Mouse (Mus musculus) forebrain, embryonic 14.5 days (tissue): ENCODE data around the gene Col1a1. TPM values are rescaled to one million over a fixed set of nuclear protein-coding genes. Genes with fewer than 3 reads are reported as not detected.
A peak's percentile ranks its signal among the peaks of the same experiment; 100 is the strongest.

Experiments used
- ATAC-seq: fragments of 200-750 bp; cut with Nextera tagmentation; 2 replicates; pipeline ENCODE4 v1.8.0; 2017; ENCODE audit warnings: mild to moderate bottlenecking, moderate library complexity
- DNase-seq: peaks from one replicate; pipeline ENCODE4 v3.0.0-alpha.2; 2015; ENCODE audit warnings: low spot score
- H3K27ac ChIP-seq: fragments of 300-500 bp; sonication (generic); 2 replicates; pipeline ENCODE4 v1.5.1; 2014; ENCODE audit warnings: low read depth, mild to moderate bottlenecking, control low read depth, low read length, moderate library complexity
- H3K27me3 ChIP-seq: fragments of 300-500 bp; sonication (generic); replicated peaks from 2 replicates; pipeline ENCODE4 v1.6.1; 2014; ENCODE audit warnings: low read length, control low read depth, mixed read lengths; ENCODE audit not compliant: control insufficient read depth, insufficient read depth
- H3K36me3 ChIP-seq: fragments of 300-500 bp; sonication (generic); 2 replicates; pipeline ENCODE4 v1.6.1; 2014; ENCODE audit warnings: low read length, control low read depth; ENCODE audit not compliant: control insufficient read depth, insufficient read depth
- H3K4me1 ChIP-seq: fragments of 300-500 bp; sonication (generic); 2 replicates; pipeline ENCODE4 v1.6.1; 2014; ENCODE audit warnings: antibody characterized with exemption, low read length, control low read depth; ENCODE audit not compliant: control insufficient read depth, insufficient read depth
- H3K4me2 ChIP-seq: fragments of 300-500 bp; sonication (generic); 2 replicates; pipeline ENCODE4 v1.6.1; 2014; ENCODE audit warnings: mild to moderate bottlenecking, control low read depth, low read length
- H3K4me3 ChIP-seq: fragments of 300-500 bp; sonication (generic); 2 replicates; pipeline ENCODE4 v1.5.1; 2014; ENCODE audit warnings: low read depth, low read length, control low read depth
- H3K9ac ChIP-seq: fragments of 300-500 bp; sonication (generic); 2 replicates; pipeline ENCODE4 v1.6.1; 2014; ENCODE audit warnings: mild to moderate bottlenecking, low read length, control low read depth, moderate library complexity
- H3K9me3 ChIP-seq: fragments of 300-500 bp; sonication (generic); replicated peaks from 2 replicates; pipeline ENCODE4 v1.6.1; 2016; ENCODE audit warnings: low read length, control low read depth, mixed read lengths; ENCODE audit not compliant: control insufficient read depth
- WGBS: fragments of 180-500 bp; shearing (Covaris S2); extraction: QIAGEN DNeasy Blood & Tissue Kit; methylation state at CpG from one replicate; pipeline ENCODE4 v1.1.7; 2014; 5-methylcytosine and 5-hydroxymethylcytosine counted together
- polyA plus RNA-seq: library from polyadenylated mRNA; unstranded; fragments of >200 nt; fragmentation: Nextera tagmentation; extraction: Ambion mirVana; gene quantifications from 2 replicates; pipeline ENCODE4 v1.2.1, GENCODE M21; 2014

Gene Col1a1
- polyA plus RNA-seq, 1 experiment from 2014 or later, result 20.6 TPM

- Histone ChIP-seq H3K27ac (no peak overlapping the region), H3K4me3 (no peak overlapping the region), H3K27me3 (peaks cover 19% of the 10 kb centered on the region), H3K36me3 (no peaks in the 10 kb centered on the region), H3K4me2 (no peak overlapping the region), H3K9me3 (no peaks in the 10 kb centered on the region), H3K9ac (no peak overlapping the region), H3K4me1 (peaks cover 7% of the 10 kb centered on the region)
- ATAC-seq, result no peak
- no peak for DNase-seq
- 67% methylated on average over 4 of the region's 4 CpGs for WGBS
These were observed 5.9 kb upstream of the Col1a1 start for GRCm38 (mm10) chr11:94930151-94930550.

- no peak for DNase-seq
- H3K4me3 ChIP-seq, result no peak overlapping the region
- H3K27ac ChIP-seq, result no peak overlapping the region
- no peak for ATAC-seq
- H3K4me1 ChIP-seq, result peaks cover 12% of the 10 kb centered on the region
- H3K36me3 ChIP-seq, result no peaks in the 10 kb centered on the region
- no peaks in the 10 kb centered on the region for H3K9me3 ChIP-seq
- H3K9ac ChIP-seq, result no peak overlapping the region
- H3K27me3 ChIP-seq, result peaks cover 42% of the 10 kb centered on the region
- no peak overlapping the region for H3K4me2 ChIP-seq
- WGBS, result 16% methylated on average over 8 of the region's 8 CpGs
These were observed 2.4 kb upstream of the Col1a1 start for GRCm38 (mm10) chr11:94933584-94933983.

GRCm38 (mm10) chr11:94934526-94934925, 1.5 kb upstream of the Col1a1 start:
- peaks cover 8% of the 10 kb centered on the region for H3K4me1 ChIP-seq
- H3K9ac ChIP-seq, result no peak overlapping the region
- no peak overlapping the region for H3K4me2 ChIP-seq
- 33% methylated on average over 11 of the region's 11 CpGs for WGBS
- peaks cover 49% of the 10 kb centered on the region for H3K27me3 ChIP-seq
- H3K27ac ChIP-seq, result no peak overlapping the region
- DNase-seq (no peak), ATAC-seq (no peak)
- no peaks in the 10 kb centered on the region for H3K9me3 ChIP-seq
- no peak overlapping the region for H3K4me3 ChIP-seq
- no peaks in the 10 kb centered on the region for H3K36me3 ChIP-seq

GRCm38 (mm10) chr11:94936851-94937295, 849 bp downstream of the Col1a1 start:
- H3K9ac ChIP-seq, result no peak overlapping the region

GRCm38 (mm10) chr11:94937335-94937781, 1.3 kb downstream of the Col1a1 start:
- H3K9ac ChIP-seq, result peak overlapping the region; percentile 41
- no peak overlapping the region for H3K27ac ChIP-seq
- no peak for DNase-seq
- WGBS, result 1% methylated on average over 18 of the region's 18 CpGs
- peak overlapping the region; percentile 23 for H3K4me3 ChIP-seq
- H3K4me1 ChIP-seq, result peaks cover 8% of the 10 kb centered on the region
- no peaks in the 10 kb centered on the region for H3K36me3 ChIP-seq
- peak overlapping the region; percentile 51 for H3K4me2 ChIP-seq
- ATAC-seq, result peak; percentile 46
- peaks cover 49% of the 10 kb centered on the region for H3K27me3 ChIP-seq
- no peaks in the 10 kb centered on the region for H3K9me3 ChIP-seq

More at GRCm38 (mm10) chr11:94936851-94937295, 849 bp downstream of the Col1a1 start:
- peak; percentile 92 for DNase-seq
- peak; percentile 75 for ATAC-seq
- Histone ChIP-seq H3K4me1 (peaks cover 8% of the 10 kb centered on the region), H3K4me2 (peak overlapping the region; percentile 51), H3K27me3 (peaks cover 49% of the 10 kb centered on the region), H3K9me3 (no peaks in the 10 kb centered on the region), H3K4me3 (peak overlapping the region; percentile 23; the same call in 1 of the 2 replicates), H3K27ac (no peak overlapping the region), H3K36me3 (no peaks in the 10 kb centered on the region)
- WGBS, result 0% methylated on average over 17 of the region's 17 CpGs

GRCm38 (mm10) chr11:94937787-94938186, 1.8 kb downstream of the Col1a1 start:
- ATAC-seq (no peak), DNase-seq (no peak)
- Histone ChIP-seq H3K4me1 (peaks cover 8% of the 10 kb centered on the region), H3K4me2 (peak overlapping the region; percentile 51), H3K36me3 (no peaks in the 10 kb centered on the region), H3K9me3 (no peaks in the 10 kb centered on the region), H3K4me3 (peak overlapping the region; percentile 23), H3K9ac (peak overlapping the region; percentile 41), H3K27ac (no peak overlapping the region), H3K27me3 (peaks cover 53% of the 10 kb centered on the region)
- WGBS, result under 1% methylated on average over 15 of the region's 15 CpGs

- H3K4me2 ChIP-seq, result no peak overlapping the region
- DNase-seq, result no peak
- H3K9me3 ChIP-seq, result no peaks in the 10 kb centered on the region
- no peak overlapping the region for H3K4me3 ChIP-seq
- H3K27me3 ChIP-seq, result peaks cover 50% of the 10 kb centered on the region
- H3K4me1 ChIP-seq, result peaks cover 8% of the 10 kb centered on the region
- H3K9ac ChIP-seq, result no peak overlapping the region
- 21% methylated on average over 9 of the region's 9 CpGs for WGBS
- H3K27ac ChIP-seq, result no peak overlapping the region
- no peaks in the 10 kb centered on the region for H3K36me3 ChIP-seq
- no peak for ATAC-seq
These were observed 2.3 kb downstream of the Col1a1 start for GRCm38 (mm10) chr11:94938296-94938695.

GRCm38 (mm10) chr11:94939280-94939679, 3.3 kb downstream of the Col1a1 start:
- peaks cover 8% of the 10 kb centered on the region for H3K4me1 ChIP-seq
- H3K36me3 ChIP-seq, result no peaks in the 10 kb centered on the region
- H3K27me3 ChIP-seq, result peaks cover 42% of the 10 kb centered on the region
- no peak overlapping the region for H3K4me2 ChIP-seq
- no peaks in the 10 kb centered on the region for H3K9me3 ChIP-seq
- ATAC-seq (no peak), DNase-seq (peak; percentile 77)
- WGBS, result 20% methylated on average over 4 of the region's 4 CpGs
- no peak overlapping the region for H3K4me3 ChIP-seq
- H3K27ac ChIP-seq, result no peak overlapping the region
- H3K9ac ChIP-seq, result no peak overlapping the region

- Histone ChIP-seq H3K4me1 (peaks cover 8% of the 10 kb centered on the region), H3K9ac (no peak overlapping the region), H3K27ac (no peak overlapping the region), H3K36me3 (no peaks in the 10 kb centered on the region), H3K9me3 (no peaks in the 10 kb centered on the region), H3K4me3 (no peak overlapping the region), H3K4me2 (no peak overlapping the region), H3K27me3 (peaks cover 24% of the 10 kb centered on the region)
- DNase-seq (no peak), ATAC-seq (no peak)
- 52% methylated on average over 9 of the region's 9 CpGs for WGBS
These were observed 5.1 kb downstream of the Col1a1 start for GRCm38 (mm10) chr11:94941121-94941520.
